Mouse (Mus musculus) brain, embryonic 14.5 days (tissue): ENCODE measurements around the gene Cfap61.

Experiments
- CTCF ChIP-seq: fragments of 200-500 bp; IDR thresholded peaks from 2 replicates; pipeline ENCODE4 v1.5.1; 2012; ENCODE audit warnings: inconsistent platforms, mild to moderate bottlenecking, moderate library complexity, borderline replicate concordance; ENCODE audit not compliant: insufficient read depth, insufficient read length; ENCODE audit errors: extremely low read depth
- POLR2A ChIP-seq: fragments of 200-500 bp; IDR thresholded peaks from 2 replicates; pipeline ENCODE4 v1.6.1; 2012; ENCODE audit warnings: mild to moderate bottlenecking, inconsistent platforms, borderline replicate concordance; ENCODE audit not compliant: poor library complexity, insufficient read depth, insufficient read length, severe bottlenecking; ENCODE audit errors: extremely low read depth

GRCm38 (mm10) chr2:146067364-146067763 is 132.8 kb downstream of the Cfap61 start:
- TF ChIP-seq POLR2A, result no peak
- TF ChIP-seq CTCF, result no peak
